Mouse (Mus musculus) megakaryocyte, embryonic 14.5 days (primary cell): ENCODE results near the gene Rab36.

ENCODE experiments used
- FLI1 ChIP-seq: IDR thresholded peaks from 2 replicates; pipeline ENCODE4 v1.6.1; 2012; ENCODE audit warnings: low read length, inconsistent platforms, mixed read lengths
- GATA1 ChIP-seq: IDR thresholded peaks from 3 replicates; pipeline ENCODE4 v1.6.1; 2012; ENCODE audit warnings: mixed read lengths, low read length, inconsistent platforms, borderline replicate concordance

GRCm38 (mm10) chr10:75020271-75020670 is 16.6 kb upstream of the Rab36 start:
- no peak for TF ChIP-seq GATA1
- no peak for TF ChIP-seq FLI1
